Mouse (Mus musculus) stomach, postnatal 0 days (tissue): ENCODE data around the gene Ppfia3.

ENCODE experiments used
- CTCF ChIP-seq: IDR thresholded peaks from 2 replicates; pipeline ENCODE4 v1.5.1; 2016; ENCODE audit warnings: antibody characterized with exemption, low read depth, mild to moderate bottlenecking, moderate library complexity
- EP300 ChIP-seq: optimal IDR thresholded peaks from 2 replicates; pipeline ENCODE3; 2016; ENCODE audit warnings: antibody characterized with exemption

DNA sequence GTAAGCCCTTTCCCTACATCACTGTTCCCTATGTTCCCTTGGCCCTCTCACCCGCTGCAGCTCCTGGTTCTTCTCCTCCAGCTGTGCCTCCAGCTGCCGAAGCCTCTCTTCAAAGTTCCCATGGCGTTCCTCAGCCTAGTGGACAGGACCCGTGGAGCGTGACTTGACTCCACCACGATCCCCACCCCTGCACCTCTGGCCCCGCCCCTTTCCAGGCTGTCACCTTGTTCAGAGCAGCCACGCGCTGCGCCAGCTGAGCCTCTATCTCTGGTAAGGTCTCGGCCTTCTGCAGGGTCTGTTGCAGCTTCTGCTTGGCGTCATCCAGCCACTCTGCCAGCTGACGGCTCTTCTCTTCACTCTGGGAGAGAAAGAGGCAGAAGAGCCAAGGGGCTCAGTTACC is 10.7 kb downstream of the Ppfia3 start:
- TF ChIP-seq CTCF (no peak), EP300 (no peak)
